Mouse (Mus musculus): ENCODE results near the gene Crybg1. TPM values are rescaled to one million over a fixed set of nuclear protein-coding genes. Genes with fewer than 3 reads are reported as not detected.

Crybg1 gene
- polyA plus RNA-seq, 1 experiment from 2014 or later, result 0.37 TPM

- Histone ChIP-seq H3K4me2 (no peak overlapping the region), H3K27me3 (no peaks in the 10 kb centered on the region), H3K9me3 (no peaks in the 10 kb centered on the region), H3K36me3 (no peaks in the 10 kb centered on the region), H3K4me1 (no peaks in the 10 kb centered on the region), H3K27ac (no peak overlapping the region), H3K9ac (no peak overlapping the region), H3K4me3 (no peak overlapping the region)
- WGBS, result 72% methylated on average over 1 of the region's 1 CpGs
- no peak for ATAC-seq (ENCODE audit: borderline replicate concordance, extremely low read depth, low FRiP score, low TSS enrichment)
Observed at GRCm38 (mm10) chr10:44026105-44026504, 122.5 kb downstream of the Crybg1 start.

DNA sequence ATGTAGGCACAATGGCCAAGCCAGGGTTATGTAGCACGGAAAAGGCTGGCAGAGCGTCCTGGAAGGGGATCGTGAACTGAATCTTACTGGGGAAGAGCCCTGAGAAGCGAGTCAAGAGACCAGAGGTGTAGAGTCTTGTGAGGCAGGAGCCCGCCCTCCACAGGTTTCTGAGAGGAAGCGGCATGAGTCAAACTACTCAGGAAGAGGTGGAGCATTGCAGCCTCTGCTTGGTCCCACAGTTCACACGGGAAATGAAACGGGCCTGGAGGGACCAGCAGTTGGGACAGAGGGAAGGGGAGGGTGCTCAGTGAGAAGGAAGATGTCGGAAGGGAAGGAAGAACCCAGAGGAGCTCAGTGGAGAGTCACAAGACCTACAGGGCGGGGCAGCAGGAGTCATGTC lies 123.9 kb downstream of the Crybg1 start:
- H3K9ac ChIP-seq, result no peak overlapping the region
- no peak overlapping the region for H3K4me3 ChIP-seq
- ATAC-seq (ENCODE audit: borderline replicate concordance, extremely low read depth, low FRiP score, low TSS enrichment), result no peak
- no peaks in the 10 kb centered on the region for H3K27me3 ChIP-seq
- WGBS, result 51% methylated on average over 10 of the region's 10 CpGs
- H3K4me1 ChIP-seq, result no peaks in the 10 kb centered on the region
- H3K36me3 ChIP-seq, result no peaks in the 10 kb centered on the region
- no peak overlapping the region for H3K27ac ChIP-seq
- no peak overlapping the region for H3K4me2 ChIP-seq
- no peaks in the 10 kb centered on the region for H3K9me3 ChIP-seq

DNA sequence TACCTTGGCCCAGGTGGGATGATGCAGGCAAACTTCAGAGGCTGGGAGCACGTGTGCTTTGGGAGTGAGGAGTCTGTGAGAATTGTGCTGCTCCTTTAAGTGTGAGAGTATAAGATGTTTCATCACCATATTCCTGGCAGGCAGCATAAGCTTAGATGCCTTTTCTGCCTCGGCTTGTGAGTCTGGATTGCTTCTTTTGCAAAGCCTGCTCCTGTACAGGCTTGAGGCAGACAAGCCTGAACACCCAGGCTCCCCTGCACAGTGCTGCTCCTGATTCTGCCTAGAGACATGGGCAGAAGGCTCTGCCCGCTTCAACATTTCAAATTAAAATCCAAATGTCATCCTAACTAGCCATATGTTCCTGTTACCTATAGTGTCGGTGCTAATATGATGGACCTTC lies 128.5 kb downstream of the Crybg1 start:
- Histone ChIP-seq H3K4me3 (no peak overlapping the region), H3K4me1 (no peaks in the 10 kb centered on the region), H3K4me2 (no peak overlapping the region), H3K36me3 (no peaks in the 10 kb centered on the region), H3K9me3 (no peaks in the 10 kb centered on the region), H3K27ac (no peak overlapping the region), H3K9ac (no peak overlapping the region), H3K27me3 (no peaks in the 10 kb centered on the region)
- WGBS, result 63% methylated on average over 4 of the region's 4 CpGs
- no peak for ATAC-seq (ENCODE audit: borderline replicate concordance, extremely low read depth, low FRiP score, low TSS enrichment)

DNA sequence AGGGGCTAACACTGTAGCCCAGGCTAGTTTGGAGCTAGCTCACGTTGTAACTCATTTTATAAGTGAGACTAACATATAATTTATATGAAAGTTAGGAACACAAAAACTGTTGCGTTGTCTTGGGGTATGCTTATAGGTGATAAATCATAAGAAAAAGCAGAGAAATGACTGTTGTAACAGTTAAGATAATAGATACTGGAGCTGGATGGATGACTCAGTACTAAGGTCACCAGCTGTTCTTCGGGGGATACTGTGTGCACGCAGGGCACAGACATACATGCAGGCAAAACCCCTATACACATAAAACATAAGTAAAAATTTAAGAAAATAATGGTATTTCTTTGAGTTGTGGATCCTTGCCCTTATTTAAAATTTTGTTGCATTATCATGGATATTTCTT lies 130.1 kb downstream of the Crybg1 start:
- no peak for ATAC-seq (ENCODE audit: borderline replicate concordance, extremely low read depth, low FRiP score, low TSS enrichment)
- no peaks in the 10 kb centered on the region for H3K36me3 ChIP-seq
- H3K4me2 ChIP-seq, result no peak overlapping the region
- no peak overlapping the region for H3K4me3 ChIP-seq
- no peaks in the 10 kb centered on the region for H3K9me3 ChIP-seq
- H3K27me3 ChIP-seq, result no peaks in the 10 kb centered on the region
- H3K4me1 ChIP-seq, result no peaks in the 10 kb centered on the region
- H3K27ac ChIP-seq, result no peak overlapping the region
- no peak overlapping the region for H3K9ac ChIP-seq
- WGBS, result 78% methylated on average over 4 of the region's 4 CpGs

GRCm38 (mm10) chr10:44015631-44016030 lies 133.0 kb downstream of the Crybg1 start:
- H3K36me3 ChIP-seq, result no peaks in the 10 kb centered on the region
- H3K27me3 ChIP-seq, result no peaks in the 10 kb centered on the region
- no peaks in the 10 kb centered on the region for H3K9me3 ChIP-seq
- 66% methylated on average over 2 of the region's 2 CpGs for WGBS
- H3K4me1 ChIP-seq, result no peaks in the 10 kb centered on the region
- no peak overlapping the region for H3K27ac ChIP-seq
- no peak for ATAC-seq (ENCODE audit: borderline replicate concordance, extremely low read depth, low FRiP score, low TSS enrichment)
- H3K4me2 ChIP-seq, result no peak overlapping the region
- H3K4me3 ChIP-seq, result no peak overlapping the region
- no peak overlapping the region for H3K9ac ChIP-seq

DNA sequence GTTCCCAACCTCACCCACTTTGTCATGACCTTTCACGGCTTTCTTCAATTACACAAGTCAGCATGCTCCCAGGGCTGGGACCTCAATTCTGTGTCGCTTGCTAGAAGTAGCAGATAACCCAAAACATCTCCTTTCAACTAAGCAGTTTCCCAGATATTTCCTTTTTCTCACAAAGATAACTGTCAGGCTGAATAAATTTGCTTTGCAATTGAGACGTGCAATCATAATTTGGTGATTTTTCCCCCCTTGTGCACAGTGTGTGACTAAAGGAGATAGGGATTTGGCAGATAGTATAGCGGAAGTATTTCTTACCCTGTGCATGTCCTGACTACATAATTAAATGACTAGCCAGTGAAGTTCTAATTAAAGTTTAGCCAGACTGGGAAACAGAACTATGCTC lies 134.8 kb downstream of the Crybg1 start:
- Histone ChIP-seq H3K27me3 (no peaks in the 10 kb centered on the region), H3K9ac (no peak overlapping the region), H3K4me1 (no peaks in the 10 kb centered on the region), H3K27ac (no peak overlapping the region), H3K4me2 (no peak overlapping the region), H3K9me3 (no peaks in the 10 kb centered on the region), H3K36me3 (no peaks in the 10 kb centered on the region), H3K4me3 (no peak overlapping the region)
- WGBS, result 47% methylated on average over 4 of the region's 4 CpGs
- no peak for ATAC-seq (ENCODE audit: borderline replicate concordance, extremely low read depth, low FRiP score, low TSS enrichment)

DNA sequence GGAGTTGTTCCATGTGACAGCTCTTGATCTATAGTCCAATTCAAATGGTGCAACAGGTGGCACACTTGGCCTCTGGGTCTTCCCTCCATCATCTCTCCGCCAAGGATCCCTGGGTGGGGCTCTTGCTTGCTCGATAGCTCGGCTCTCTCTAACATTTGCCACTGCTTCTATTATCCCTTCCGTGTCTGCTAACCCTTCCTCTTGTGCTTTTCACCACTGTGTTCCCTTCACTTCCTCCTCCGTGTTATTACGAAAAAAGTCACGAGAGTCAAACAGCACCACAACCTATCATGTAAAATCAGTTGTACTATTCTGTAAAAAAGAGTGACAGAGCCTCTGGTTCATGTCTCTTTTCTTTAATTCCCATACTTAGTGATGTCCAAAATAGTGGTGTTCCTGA lies 137.2 kb downstream of the Crybg1 start:
- ATAC-seq (ENCODE audit: borderline replicate concordance, extremely low read depth, low FRiP score, low TSS enrichment), result no peak
- no peak overlapping the region for H3K4me3 ChIP-seq
- WGBS, result 69% methylated on average over 7 of the region's 7 CpGs
- H3K4me1 ChIP-seq, result no peaks in the 10 kb centered on the region
- H3K27ac ChIP-seq, result no peak overlapping the region
- no peaks in the 10 kb centered on the region for H3K9me3 ChIP-seq
- H3K27me3 ChIP-seq, result no peaks in the 10 kb centered on the region; the same call in 1 of the 2 replicates
- no peak overlapping the region for H3K4me2 ChIP-seq
- no peak overlapping the region for H3K9ac ChIP-seq
- H3K36me3 ChIP-seq, result no peaks in the 10 kb centered on the region

- H3K36me3 ChIP-seq, result no peaks in the 10 kb centered on the region
- H3K27ac ChIP-seq, result no peak overlapping the region
- no peaks in the 10 kb centered on the region for H3K9me3 ChIP-seq
- H3K27me3 ChIP-seq, result peaks cover 25% of the 10 kb centered on the region
- H3K4me3 ChIP-seq, result no peak overlapping the region
- H3K4me2 ChIP-seq, result no peak overlapping the region
- peaks cover 18% of the 10 kb centered on the region for H3K4me1 ChIP-seq
- ATAC-seq (ENCODE audit: borderline replicate concordance, extremely low read depth, low FRiP score, low TSS enrichment), result no peak
- H3K9ac ChIP-seq, result no peak overlapping the region
Observed at GRCm38 (mm10) chr10:44008808-44009207, 139.8 kb downstream of the Crybg1 start.

DNA sequence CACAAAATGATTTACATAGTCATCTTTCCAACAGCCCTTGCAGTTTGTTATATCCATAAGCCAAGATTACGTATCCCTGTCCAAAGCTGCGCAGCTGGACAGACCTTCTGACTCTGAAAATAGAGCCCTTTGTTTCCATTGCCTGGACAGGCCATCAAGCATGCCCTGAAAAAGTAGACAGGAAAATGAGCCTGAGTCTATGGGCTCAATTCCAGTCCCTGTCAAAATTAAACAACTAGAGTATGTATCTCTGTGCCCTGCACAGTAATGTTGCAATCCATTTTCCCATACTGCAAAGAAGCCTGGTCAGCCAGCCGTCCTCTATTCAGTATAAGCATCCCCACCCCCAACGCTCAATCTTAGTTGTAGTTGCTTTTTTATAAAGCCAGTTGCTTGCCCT lies 141.8 kb downstream of the Crybg1 start:
- Histone ChIP-seq H3K27ac (no peak overlapping the region), H3K27me3 (peaks cover 45% of the 10 kb centered on the region), H3K4me1 (peaks cover 29% of the 10 kb centered on the region), H3K4me2 (no peak overlapping the region), H3K36me3 (no peaks in the 10 kb centered on the region), H3K4me3 (no peak overlapping the region), H3K9ac (no peak overlapping the region), H3K9me3 (no peaks in the 10 kb centered on the region)
- 76% methylated on average over 4 of the region's 4 CpGs for WGBS
- no peak for ATAC-seq (ENCODE audit: borderline replicate concordance, extremely low read depth, low FRiP score, low TSS enrichment)

DNA sequence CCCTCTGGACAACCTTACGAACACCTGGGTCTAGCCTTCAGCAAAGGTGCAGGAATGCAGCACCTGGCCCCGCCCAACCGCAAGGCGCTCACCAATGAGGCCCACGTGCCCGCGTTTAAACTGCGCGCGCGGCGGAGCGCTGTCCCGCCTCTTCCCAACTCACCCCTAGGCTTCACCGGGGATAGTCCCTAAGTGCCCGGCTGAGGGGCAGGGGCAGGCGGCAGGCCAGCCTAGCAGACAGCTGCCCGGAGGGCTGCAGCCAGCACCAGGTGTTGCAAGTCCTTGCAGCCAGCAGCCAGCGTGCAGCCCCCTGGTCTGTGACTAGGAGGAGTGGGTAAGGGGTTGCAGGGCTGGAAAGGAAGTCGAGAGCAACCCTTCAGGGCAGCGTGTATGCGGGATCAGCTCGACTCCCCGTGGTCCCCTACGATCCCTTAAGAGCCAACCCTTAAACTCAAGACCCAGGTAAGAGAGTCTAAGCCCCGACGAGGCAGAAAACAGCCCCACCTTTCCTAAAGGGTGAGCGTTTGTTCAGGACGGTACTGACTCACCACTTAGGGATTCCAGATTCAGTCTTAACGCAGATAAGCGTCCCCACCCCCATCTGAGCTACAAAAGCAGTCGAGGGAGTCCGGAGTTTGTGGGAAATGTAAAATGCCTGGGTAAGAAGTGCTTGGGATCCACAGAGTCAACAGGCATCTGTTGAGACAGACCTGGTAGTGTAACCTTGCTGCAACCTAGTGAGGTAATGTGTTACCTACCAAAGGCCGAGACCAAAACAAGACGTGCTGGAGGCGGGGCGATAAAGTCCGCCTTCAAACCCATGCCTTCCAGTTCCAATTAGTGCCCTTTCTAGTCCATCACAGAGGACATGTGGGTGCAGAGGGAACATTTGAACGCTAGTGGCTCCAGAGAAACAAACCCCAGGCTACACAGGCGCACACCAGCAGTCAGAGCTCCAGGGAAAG lies 142.7 kb downstream of the Crybg1 start:
- Histone ChIP-seq H3K36me3 (no peaks in the 10 kb centered on the region), H3K27me3 (peaks cover 54% of the 10 kb centered on the region), H3K4me3 (peak overlapping the region; percentile 39), H3K9me3 (no peaks in the 10 kb centered on the region), H3K9ac (peak overlapping the region; percentile 23; the same call in 1 of the 2 replicates), H3K4me2 (peak overlapping the region; percentile 77), H3K4me1 (peaks cover 29% of the 10 kb centered on the region), H3K27ac (no peak overlapping the region)
- WGBS, result 2% methylated on average over 40 of the region's 40 CpGs
- peak; percentile 58 for ATAC-seq (ENCODE audit: borderline replicate concordance, extremely low read depth, low FRiP score, low TSS enrichment)

DNA sequence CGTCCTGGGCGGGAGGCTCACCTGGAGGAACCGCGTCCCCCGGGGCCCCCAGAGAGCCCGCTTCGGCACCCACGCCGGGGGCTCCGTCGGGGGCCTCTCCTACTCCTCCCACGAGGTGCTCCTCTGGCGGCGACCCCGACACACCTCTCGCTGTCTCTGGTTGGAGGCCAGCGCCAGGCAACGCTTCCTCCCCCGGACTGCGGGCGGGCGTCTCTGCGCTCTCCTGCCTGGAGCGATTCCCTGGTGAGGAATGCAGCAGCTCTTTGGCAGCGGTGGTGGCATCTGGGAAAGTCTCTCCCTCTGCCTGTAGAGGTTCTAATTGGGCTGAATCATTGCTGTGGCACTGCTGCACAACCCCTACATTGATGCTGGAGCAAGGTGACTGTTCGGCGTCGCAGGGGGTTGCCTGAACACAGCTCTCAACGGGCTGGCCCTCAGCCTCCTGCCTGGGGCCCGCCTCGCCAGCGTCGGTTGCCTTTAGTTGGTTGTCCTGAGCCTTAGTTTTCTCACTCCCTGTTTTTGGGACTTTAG lies 144.4 kb downstream of the Crybg1 start:
- H3K4me3 ChIP-seq, result peak overlapping the region; percentile 70
- peak overlapping the region; percentile 84 for H3K4me2 ChIP-seq
- 0 out of 2 replicates have a peak, but pooled peaks have one; percentile 12 for ATAC-seq (ENCODE audit: borderline replicate concordance, extremely low read depth, low FRiP score, low TSS enrichment)
- no peaks in the 10 kb centered on the region for H3K9me3 ChIP-seq
- WGBS, result 1% methylated on average over 33 of the region's 33 CpGs
- H3K4me1 ChIP-seq, result peaks cover 33% of the 10 kb centered on the region
- H3K27ac ChIP-seq, result no peak overlapping the region
- peaks cover 54% of the 10 kb centered on the region for H3K27me3 ChIP-seq
- no peaks in the 10 kb centered on the region for H3K36me3 ChIP-seq
- H3K9ac ChIP-seq, result no peak overlapping the region

DNA sequence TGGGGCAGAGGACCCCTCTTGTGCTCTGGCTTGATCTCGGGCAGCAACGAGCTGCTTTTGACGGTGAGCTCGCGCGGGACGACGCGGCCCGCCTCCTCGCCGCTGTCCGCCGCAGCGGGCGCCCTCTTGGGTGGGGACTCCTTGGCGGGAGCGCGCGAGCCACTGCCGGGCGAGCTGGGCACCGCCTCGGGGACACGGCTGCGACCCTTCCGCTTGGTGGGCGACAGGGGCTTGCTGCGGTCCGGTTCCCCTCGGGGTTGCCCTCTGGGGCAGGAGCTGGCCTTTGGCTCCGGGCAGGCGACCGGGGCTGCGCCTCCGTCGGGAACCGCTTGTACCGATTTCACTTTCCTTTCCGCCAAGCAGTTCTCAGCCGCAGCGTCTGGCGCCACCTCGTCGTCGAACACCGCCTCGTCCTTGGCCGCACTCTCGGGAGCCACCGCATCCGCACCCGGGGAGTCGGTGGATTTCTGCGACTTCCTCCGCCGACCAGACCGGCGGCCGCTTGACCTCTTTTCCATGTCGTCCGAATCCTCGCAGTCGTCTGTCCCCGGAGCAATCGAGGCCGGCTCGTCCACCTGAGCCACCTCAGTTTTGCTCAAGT lies 145.0 kb downstream of the Crybg1 start:
- Histone ChIP-seq H3K27me3 (peaks cover 54% of the 10 kb centered on the region), H3K36me3 (no peaks in the 10 kb centered on the region), H3K27ac (no peak overlapping the region), H3K4me2 (peak overlapping the region; percentile 84), H3K4me3 (peak overlapping the region; percentile 70), H3K9ac (peak overlapping the region; percentile 55), H3K9me3 (no peaks in the 10 kb centered on the region), H3K4me1 (peaks cover 33% of the 10 kb centered on the region)
- under 1% methylated on average over 68 of the region's 68 CpGs for WGBS
- ATAC-seq (ENCODE audit: borderline replicate concordance, extremely low read depth, low FRiP score, low TSS enrichment), result no peak
